Mouse (Mus musculus): ENCODE data around the gene Cul3. TPM values are rescaled to one million over a fixed set of nuclear protein-coding genes. Genes with fewer than 3 reads are reported as not detected.
A peak's percentile ranks its signal among the peaks of the same experiment; 100 is the strongest.
"Not testable (repeated sequence)": the region's sequence is repeated elsewhere in the genome, so short reads cannot be mapped to it uniquely, and the experiment has no call there.

Cul3 gene
- 29.1 and 31.8 TPM in 2 replicates for polyA plus RNA-seq (2015; fragmentation: Nextera tagmentation; extraction: Ambion mirVana)

GRCm38 (mm10) chr1:80340436-80341376, at the start of gene Cul3:
TSS of gene Cul3 (minus strand) at chr1:80340480.
- no peaks in the 10 kb centered on the region for H3K36me3 ChIP-seq
- ATAC-seq (ENCODE audit: insufficient number of reproducible peaks, low FRiP score, low TSS enrichment, low read depth) = peak; percentile 99
- H3K27ac ChIP-seq = peak within 1 kb of the TSS; percentile 97
- H3K27me3 ChIP-seq = no peaks in the 10 kb centered on the region
- WGBS = under 1% methylated on average over 69 of the region's 85 CpGs
- peak within 1 kb of the TSS; percentile 97 for H3K9ac ChIP-seq
- H3K4me1 ChIP-seq = peaks cover 15% of the 10 kb centered on the region
- H3K9me3 ChIP-seq = no peaks in the 10 kb centered on the region
- peak within 1 kb of the TSS; percentile 72 for H3K4me2 ChIP-seq
- peak within 1 kb of the TSS; percentile 95 for H3K4me3 ChIP-seq

- ATAC-seq (ENCODE audit: insufficient number of reproducible peaks, low FRiP score, low TSS enrichment, low read depth) = no peak
- Histone ChIP-seq H3K4me2 (no peak overlapping the region), H3K27ac (no peak overlapping the region), H3K9ac (no peak overlapping the region), H3K9me3 (no peaks in the 10 kb centered on the region), H3K27me3 (no peaks in the 10 kb centered on the region), H3K4me1 (no peaks in the 10 kb centered on the region), H3K36me3 (no peaks in the 10 kb centered on the region), H3K4me3 (no peak overlapping the region)
- WGBS = 79% methylated on average over 7 of the region's 7 CpGs
Measured at GRCm38 (mm10) chr1:80389518-80389917, 49.2 kb upstream of the Cul3 start.

- ATAC-seq (ENCODE audit: insufficient number of reproducible peaks, low FRiP score, low TSS enrichment, low read depth) = no peak
- no peaks in the 10 kb centered on the region for H3K9me3 ChIP-seq
- H3K4me1 ChIP-seq = peaks cover 4% of the 10 kb centered on the region; the same call in 1 of the 2 replicates
- H3K4me3 ChIP-seq = no peak overlapping the region
- no peak overlapping the region for H3K4me2 ChIP-seq
- no peak overlapping the region for H3K27ac ChIP-seq
- 76% methylated on average over 25 of the region's 25 CpGs for WGBS
- H3K27me3 ChIP-seq = no peaks in the 10 kb centered on the region
- H3K36me3 ChIP-seq = no peaks in the 10 kb centered on the region
- no peak overlapping the region for H3K9ac ChIP-seq
Measured at GRCm38 (mm10) chr1:80383613-80384589, 43.6 kb upstream of the Cul3 start.

DNA sequence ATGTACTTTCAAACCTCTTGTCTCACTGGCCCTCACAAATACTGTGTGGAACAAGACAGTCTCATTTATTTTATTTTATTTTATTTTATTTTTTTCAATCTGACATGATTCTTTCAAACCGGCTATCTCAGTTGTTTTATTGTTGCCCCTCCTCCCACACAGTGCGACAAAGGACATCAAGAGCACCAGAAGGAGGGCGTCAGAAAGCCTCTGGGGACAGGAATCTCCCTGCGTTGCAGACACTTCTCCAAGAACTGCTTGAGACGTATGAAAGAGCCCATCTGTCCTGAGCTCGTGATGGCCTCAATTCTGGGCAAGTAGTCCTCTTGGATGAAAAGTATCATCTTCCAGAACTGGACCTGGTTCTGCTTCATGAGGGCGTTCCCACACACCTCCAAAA, 42.6 kb upstream of the Cul3 start:
- no peak overlapping the region for H3K4me2 ChIP-seq
- H3K9me3 ChIP-seq = no peaks in the 10 kb centered on the region
- no peaks in the 10 kb centered on the region for H3K36me3 ChIP-seq
- H3K9ac ChIP-seq = no peak overlapping the region
- peaks cover 4% of the 10 kb centered on the region; the same call in 1 of the 2 replicates for H3K4me1 ChIP-seq
- WGBS = 68% methylated on average over 7 of the region's 7 CpGs
- H3K27me3 ChIP-seq = no peaks in the 10 kb centered on the region
- H3K27ac ChIP-seq = no peak overlapping the region
- H3K4me3 ChIP-seq = no peak overlapping the region
- ATAC-seq (ENCODE audit: insufficient number of reproducible peaks, low FRiP score, low TSS enrichment, low read depth) = no peak

DNA sequence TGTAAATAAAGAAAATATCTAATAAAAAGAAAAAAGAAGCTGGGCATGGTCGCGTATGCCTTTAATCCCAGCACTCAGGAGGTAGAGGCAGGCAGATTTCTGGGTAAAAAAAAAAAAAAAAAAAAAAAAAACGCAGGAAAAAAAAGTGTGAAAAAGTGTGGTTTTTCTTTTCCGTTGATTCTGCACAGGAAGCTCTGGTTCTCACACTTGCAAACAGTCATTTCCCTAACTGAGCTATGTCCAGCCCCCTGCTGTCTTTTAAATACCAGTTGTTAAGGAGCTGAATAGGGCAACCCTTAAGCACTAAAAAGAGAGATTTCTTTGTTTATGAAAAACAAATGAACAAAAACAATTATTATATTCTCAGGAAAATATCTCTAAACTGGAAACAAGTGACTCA, 41.0 kb upstream of the Cul3 start:
- no peaks in the 10 kb centered on the region for H3K36me3 ChIP-seq
- H3K27me3 ChIP-seq = no peaks in the 10 kb centered on the region
- H3K9ac ChIP-seq = no peak overlapping the region
- no peak overlapping the region for H3K4me3 ChIP-seq
- H3K9me3 ChIP-seq = no peaks in the 10 kb centered on the region
- no peak overlapping the region for H3K27ac ChIP-seq
- no peak for ATAC-seq (ENCODE audit: insufficient number of reproducible peaks, low FRiP score, low TSS enrichment, low read depth)
- H3K4me1 ChIP-seq = peaks cover 4% of the 10 kb centered on the region; the same call in 1 of the 2 replicates
- 12% methylated on average over 4 of the region's 4 CpGs for WGBS
- H3K4me2 ChIP-seq = no peak overlapping the region

DNA sequence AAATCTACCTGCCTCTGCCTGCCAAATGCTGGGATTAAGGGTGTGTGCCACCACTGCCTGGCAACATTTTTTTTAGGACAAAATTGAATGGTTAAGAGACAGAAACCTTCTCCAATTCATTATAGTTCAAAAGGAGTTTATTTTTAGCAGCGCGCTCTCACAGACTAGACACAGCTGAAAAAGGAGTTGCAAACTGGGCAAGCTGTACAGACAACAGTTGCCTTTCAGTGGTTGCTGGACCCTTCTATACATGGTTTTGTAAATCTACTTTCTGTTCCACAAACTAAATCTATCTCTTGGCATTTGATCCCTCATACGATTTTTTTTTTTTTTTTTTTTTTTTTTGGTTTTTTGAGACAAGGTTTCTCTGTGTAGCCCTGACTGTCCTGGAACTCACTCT, 31.7 kb upstream of the Cul3 start:
- no peak overlapping the region for H3K4me3 ChIP-seq
- WGBS = 90% methylated on average over 3 of the region's 3 CpGs
- no peaks in the 10 kb centered on the region for H3K4me1 ChIP-seq
- no peak overlapping the region for H3K27ac ChIP-seq
- no peak overlapping the region for H3K4me2 ChIP-seq
- H3K27me3 ChIP-seq = no peaks in the 10 kb centered on the region
- no peak for ATAC-seq (ENCODE audit: insufficient number of reproducible peaks, low FRiP score, low TSS enrichment, low read depth)
- no peaks in the 10 kb centered on the region for H3K36me3 ChIP-seq
- no peak overlapping the region for H3K9ac ChIP-seq
- no peaks in the 10 kb centered on the region for H3K9me3 ChIP-seq

- no peak for ATAC-seq (ENCODE audit: insufficient number of reproducible peaks, low FRiP score, low TSS enrichment, low read depth)
- 93% methylated on average over 3 of the region's 3 CpGs for WGBS
Measured at GRCm38 (mm10) chr1:80371189-80371889, 31.1 kb upstream of the Cul3 start.

GRCm38 (mm10) chr1:80363486-80363885, 23.2 kb upstream of the Cul3 start:
- Histone ChIP-seq H3K4me3 (no peak overlapping the region), H3K9ac (no peak overlapping the region), H3K9me3 (no peaks in the 10 kb centered on the region), H3K27me3 (no peaks in the 10 kb centered on the region), H3K4me2 (no peak overlapping the region), H3K36me3 (no peaks in the 10 kb centered on the region), H3K4me1 (no peaks in the 10 kb centered on the region), H3K27ac (no peak overlapping the region)
- ATAC-seq (ENCODE audit: insufficient number of reproducible peaks, low FRiP score, low TSS enrichment, low read depth) = no peak
- WGBS = 90% methylated on average over 8 of the region's 8 CpGs

More at GRCm38 (mm10) chr1:80371189-80371889, 31.1 kb upstream of the Cul3 start:
- Histone ChIP-seq H3K27me3 (no peaks in the 10 kb centered on the region), H3K27ac (no peak overlapping the region), H3K4me1 (no peaks in the 10 kb centered on the region), H3K36me3 (no peaks in the 10 kb centered on the region), H3K4me2 (no peak overlapping the region), H3K9ac (no peak overlapping the region), H3K9me3 (no peaks in the 10 kb centered on the region), H3K4me3 (no peak overlapping the region)

DNA sequence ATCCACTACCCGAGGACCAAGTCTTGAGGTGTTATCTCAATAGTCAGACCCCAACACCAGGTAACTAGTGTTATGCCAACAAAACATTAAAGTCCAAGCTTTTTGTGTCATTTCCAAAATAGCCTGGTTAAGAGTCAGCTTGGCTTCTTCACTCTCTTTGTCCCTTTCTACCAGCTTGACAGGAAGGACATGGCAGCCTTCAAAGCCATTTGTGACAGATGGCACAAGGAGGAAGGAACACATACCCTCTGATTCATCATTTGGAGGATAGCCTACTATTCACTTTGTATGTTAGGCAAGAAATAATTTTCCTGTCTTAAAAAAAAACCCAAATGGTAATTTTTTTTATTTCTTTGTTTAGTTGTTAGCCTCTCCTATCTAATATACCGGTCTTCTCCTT, 22.7 kb upstream of the Cul3 start:
- H3K27me3 ChIP-seq = no peaks in the 10 kb centered on the region
- no peak overlapping the region for H3K4me2 ChIP-seq
- no peaks in the 10 kb centered on the region for H3K9me3 ChIP-seq
- no peak overlapping the region for H3K9ac ChIP-seq
- H3K27ac ChIP-seq = no peak overlapping the region
- WGBS = 91% methylated on average over 2 of the region's 2 CpGs
- no peaks in the 10 kb centered on the region for H3K36me3 ChIP-seq
- ATAC-seq (ENCODE audit: insufficient number of reproducible peaks, low FRiP score, low TSS enrichment, low read depth) = no peak
- no peaks in the 10 kb centered on the region for H3K4me1 ChIP-seq
- no peak overlapping the region for H3K4me3 ChIP-seq

GRCm38 (mm10) chr1:80362400-80362799, 22.1 kb upstream of the Cul3 start:
- no peak overlapping the region for H3K9ac ChIP-seq
- WGBS = 51% methylated on average over 2 of the region's 2 CpGs
- ATAC-seq (ENCODE audit: insufficient number of reproducible peaks, low FRiP score, low TSS enrichment, low read depth) = no peak
- no peaks in the 10 kb centered on the region for H3K4me1 ChIP-seq
- no peak overlapping the region for H3K27ac ChIP-seq
- H3K4me3 ChIP-seq = no peak overlapping the region
- no peaks in the 10 kb centered on the region for H3K27me3 ChIP-seq
- no peak overlapping the region for H3K4me2 ChIP-seq
- H3K9me3 ChIP-seq = no peaks in the 10 kb centered on the region
- no peaks in the 10 kb centered on the region for H3K36me3 ChIP-seq

DNA sequence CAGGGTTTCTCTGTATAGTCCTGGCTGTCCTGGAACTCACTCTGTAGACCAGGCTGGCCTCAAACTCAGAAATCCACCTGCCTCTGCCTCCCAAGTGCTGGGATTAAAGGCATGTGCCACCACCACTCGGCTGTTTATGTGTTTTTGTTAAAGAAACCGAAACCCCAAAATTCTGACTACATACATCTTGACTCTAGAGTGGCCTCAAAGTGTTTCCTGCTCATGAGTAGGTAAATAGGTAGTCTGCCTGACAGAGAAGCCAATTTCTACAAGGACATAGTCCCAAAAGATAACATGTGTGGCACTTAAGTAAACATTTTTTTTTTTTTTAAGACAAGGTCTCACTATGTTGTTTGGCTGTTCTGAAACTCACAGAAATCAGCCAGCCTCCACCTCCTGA, 21.5 kb upstream of the Cul3 start:
- not testable (repeated sequence) for H3K4me3 ChIP-seq; H3K9ac ChIP-seq; ATAC-seq (ENCODE audit: insufficient number of reproducible peaks, low FRiP score, low TSS enrichment, low read depth); H3K36me3 ChIP-seq; H3K27me3 ChIP-seq; H3K9me3 ChIP-seq; H3K4me2 ChIP-seq; H3K4me1 ChIP-seq; H3K27ac ChIP-seq
- WGBS = 79% methylated on average over 2 of the region's 2 CpGs
